Mouse (Mus musculus) forebrain, embryonic 13.5 days (tissue): ENCODE results near the gene Atg10. TPM values are rescaled to one million over a fixed set of nuclear protein-coding genes. Genes with fewer than 3 reads are reported as not detected.

Experiments
- ATAC-seq: fragments of 200-750 bp; cut with Nextera tagmentation; 2 replicates; pipeline ENCODE4 v1.8.0; 2017
- H3K27ac ChIP-seq: fragments of 300-500 bp; sonication (generic); 2 replicates; pipeline ENCODE4 v1.5.1; 2015; ENCODE audit warnings: inconsistent platforms, mild to moderate bottlenecking, moderate library complexity
- H3K27me3 ChIP-seq: fragments of 300-500 bp; sonication (generic); 2 replicates; pipeline ENCODE4 v1.6.1; 2015; ENCODE audit warnings: mild to moderate bottlenecking, inconsistent platforms
- H3K36me3 ChIP-seq: fragments of 300-500 bp; sonication (generic); 2 replicates; pipeline ENCODE4 v1.6.1; 2015; ENCODE audit warnings: mild to moderate bottlenecking, inconsistent platforms; ENCODE audit not compliant: poor library complexity, severe bottlenecking
- H3K4me1 ChIP-seq: fragments of 300-500 bp; sonication (generic); 2 replicates; pipeline ENCODE4 v1.6.1; 2015; ENCODE audit warnings: inconsistent platforms
- H3K4me2 ChIP-seq: fragments of 300-500 bp; sonication (generic); 2 replicates; pipeline ENCODE4 v1.6.1; 2015; ENCODE audit warnings: inconsistent platforms, mild to moderate bottlenecking, moderate library complexity
- H3K4me3 ChIP-seq: fragments of 300-500 bp; sonication (generic); 2 replicates; pipeline ENCODE4 v1.5.1; 2015; ENCODE audit warnings: mild to moderate bottlenecking, inconsistent platforms
- H3K9ac ChIP-seq: fragments of 300-500 bp; sonication (generic); 2 replicates; pipeline ENCODE4 v1.6.1; 2015; ENCODE audit warnings: mild to moderate bottlenecking, inconsistent platforms
- H3K9me3 ChIP-seq: fragments of 300-500 bp; sonication (generic); replicated peaks from 2 replicates; pipeline ENCODE4 v1.6.1; 2016; ENCODE audit warnings: inconsistent platforms
- WGBS: fragments of 180-500 bp; shearing (Covaris S2); methylation state at CpG from one replicate; pipeline ENCODE4 v1.1.7; 2015; 5-methylcytosine and 5-hydroxymethylcytosine counted together
- polyA plus RNA-seq: library from polyadenylated mRNA; unstranded; fragments of >200 nt; fragmentation: Nextera tagmentation; extraction: Ambion mirVana; gene quantifications from 2 replicates; pipeline ENCODE4 v1.2.1, GENCODE M21; 2015

The Atg10 gene
- polyA plus RNA-seq, 1 experiment from 2014 or later: 16.0 TPM

- Histone ChIP-seq H3K36me3 (no peaks in the 10 kb centered on the region), H3K9me3 (no peaks in the 10 kb centered on the region), H3K27me3 (no peaks in the 10 kb centered on the region), H3K4me2 (no peak overlapping the region), H3K9ac (no peak overlapping the region), H3K4me3 (no peak overlapping the region), H3K4me1 (peaks cover 6% of the 10 kb centered on the region; the same call in 1 of the 2 replicates), H3K27ac (no peak overlapping the region)
- no peak for ATAC-seq
Observed at GRCm38 (mm10) chr13:91040421-91040820, 183.3 kb downstream of the Atg10 start.

GRCm38 (mm10) chr13:91039201-91039807 is 184.5 kb downstream of the Atg10 start:
- Histone ChIP-seq H3K36me3 (no peaks in the 10 kb centered on the region), H3K4me3 (0 out of 2 replicates have a peak overlapping the region, but pooled peaks have one; percentile 12), H3K4me1 (peaks cover 6% of the 10 kb centered on the region; the same call in 1 of the 2 replicates), H3K27me3 (no peaks in the 10 kb centered on the region), H3K4me2 (peak overlapping the region; percentile 39), H3K9me3 (no peaks in the 10 kb centered on the region), H3K27ac (peak overlapping the region; percentile 52; the same call in 1 of the 2 replicates), H3K9ac (no peak overlapping the region; the same call in 1 of the 2 replicates)
- WGBS: 34% methylated on average over 11 of the region's 11 CpGs
- ATAC-seq: peak; percentile 100

GRCm38 (mm10) chr13:91038636-91039035 is 185.1 kb downstream of the Atg10 start:
- peaks cover 6% of the 10 kb centered on the region; the same call in 1 of the 2 replicates for H3K4me1 ChIP-seq
- H3K27ac ChIP-seq: no peak overlapping the region
- no peak overlapping the region for H3K4me2 ChIP-seq
- no peaks in the 10 kb centered on the region for H3K27me3 ChIP-seq
- no peaks in the 10 kb centered on the region for H3K9me3 ChIP-seq
- no peak overlapping the region for H3K9ac ChIP-seq
- no peaks in the 10 kb centered on the region for H3K36me3 ChIP-seq
- WGBS: 60% methylated on average over 5 of the region's 5 CpGs
- no peak for ATAC-seq
- H3K4me3 ChIP-seq: no peak overlapping the region

- Histone ChIP-seq H3K4me3 (no peak overlapping the region), H3K36me3 (no peaks in the 10 kb centered on the region), H3K9ac (no peak overlapping the region), H3K4me1 (peaks cover 6% of the 10 kb centered on the region; the same call in 1 of the 2 replicates), H3K27me3 (no peaks in the 10 kb centered on the region), H3K4me2 (no peak overlapping the region), H3K9me3 (no peaks in the 10 kb centered on the region), H3K27ac (no peak overlapping the region)
- no peak for ATAC-seq
- WGBS: 89% methylated on average over 3 of the region's 3 CpGs
Observed at GRCm38 (mm10) chr13:91038034-91038433, 185.7 kb downstream of the Atg10 start.

GRCm38 (mm10) chr13:91037405-91037804 is 186.4 kb downstream of the Atg10 start:
- peaks cover 6% of the 10 kb centered on the region; the same call in 1 of the 2 replicates for H3K4me1 ChIP-seq
- no peak overlapping the region for H3K4me3 ChIP-seq
- H3K27me3 ChIP-seq: no peaks in the 10 kb centered on the region
- H3K27ac ChIP-seq: no peak overlapping the region
- WGBS: 92% methylated on average over 6 of the region's 6 CpGs
- H3K4me2 ChIP-seq: no peak overlapping the region
- no peak for ATAC-seq
- no peak overlapping the region for H3K9ac ChIP-seq
- H3K36me3 ChIP-seq: no peaks in the 10 kb centered on the region
- H3K9me3 ChIP-seq: no peaks in the 10 kb centered on the region

GRCm38 (mm10) chr13:91031836-91032235 is 191.9 kb downstream of the Atg10 start:
- no peaks in the 10 kb centered on the region for H3K9me3 ChIP-seq
- 79% methylated on average over 2 of the region's 2 CpGs for WGBS
- no peaks in the 10 kb centered on the region for H3K4me1 ChIP-seq
- H3K4me3 ChIP-seq: no peak overlapping the region
- no peak overlapping the region for H3K27ac ChIP-seq
- H3K4me2 ChIP-seq: no peak overlapping the region
- no peaks in the 10 kb centered on the region for H3K36me3 ChIP-seq
- no peak overlapping the region for H3K9ac ChIP-seq
- ATAC-seq: no peak
- no peaks in the 10 kb centered on the region for H3K27me3 ChIP-seq

- no peaks in the 10 kb centered on the region for H3K36me3 ChIP-seq
- no peak for ATAC-seq
- 95% methylated on average over 9 of the region's 9 CpGs for WGBS
Observed at GRCm38 (mm10) chr13:91023447-91023846, 200.3 kb downstream of the Atg10 start.

GRCm38 (mm10) chr13:91011851-91012250 is 211.9 kb downstream of the Atg10 start:
- Histone ChIP-seq H3K4me3 (no peak overlapping the region), H3K27me3 (no peaks in the 10 kb centered on the region), H3K9me3 (no peaks in the 10 kb centered on the region), H3K27ac (no peak overlapping the region), H3K9ac (no peak overlapping the region), H3K4me2 (no peak overlapping the region), H3K36me3 (no peaks in the 10 kb centered on the region), H3K4me1 (no peaks in the 10 kb centered on the region)
- 46% methylated on average over 3 of the region's 3 CpGs for WGBS
- no peak for ATAC-seq

More at GRCm38 (mm10) chr13:91023447-91023846, 200.3 kb downstream of the Atg10 start:
- H3K9ac ChIP-seq: no peak overlapping the region
- peaks cover 3% of the 10 kb centered on the region; the same call in 1 of the 2 replicates for H3K4me1 ChIP-seq
- no peak overlapping the region for H3K4me2 ChIP-seq
- H3K27me3 ChIP-seq: no peaks in the 10 kb centered on the region
- H3K9me3 ChIP-seq: no peaks in the 10 kb centered on the region
- H3K27ac ChIP-seq: no peak overlapping the region
- H3K4me3 ChIP-seq: no peak overlapping the region

GRCm38 (mm10) chr13:90995034-90995629 is 228.6 kb downstream of the Atg10 start:
- H3K4me1 ChIP-seq: no peaks in the 10 kb centered on the region
- H3K27me3 ChIP-seq: no peaks in the 10 kb centered on the region
- H3K9me3 ChIP-seq: no peaks in the 10 kb centered on the region
- 93% methylated on average over 2 of the region's 2 CpGs for WGBS
- no peak for ATAC-seq
- no peaks in the 10 kb centered on the region for H3K36me3 ChIP-seq
- H3K4me2 ChIP-seq: no peak overlapping the region
- no peak overlapping the region for H3K9ac ChIP-seq
- no peak overlapping the region for H3K27ac ChIP-seq
- no peak overlapping the region for H3K4me3 ChIP-seq

- WGBS: 80% methylated on average over 13 of the region's 13 CpGs
Observed at GRCm38 (mm10) chr13:90993602-90994001, 230.2 kb downstream of the Atg10 start.

GRCm38 (mm10) chr13:90992948-90993347 is 230.8 kb downstream of the Atg10 start:
- no peak overlapping the region for H3K4me3 ChIP-seq
- H3K4me1 ChIP-seq: no peaks in the 10 kb centered on the region
- H3K27ac ChIP-seq: no peak overlapping the region
- ATAC-seq: no peak
- no peaks in the 10 kb centered on the region for H3K9me3 ChIP-seq
- 81% methylated on average over 5 of the region's 5 CpGs for WGBS
- no peaks in the 10 kb centered on the region for H3K27me3 ChIP-seq
- H3K9ac ChIP-seq: no peak overlapping the region
- H3K36me3 ChIP-seq: no peaks in the 10 kb centered on the region
- H3K4me2 ChIP-seq: no peak overlapping the region

More at GRCm38 (mm10) chr13:90993602-90994001, 230.2 kb downstream of the Atg10 start:
- H3K4me1 ChIP-seq: no peaks in the 10 kb centered on the region
- no peak overlapping the region for H3K4me3 ChIP-seq
- no peak overlapping the region for H3K9ac ChIP-seq
- H3K9me3 ChIP-seq: no peaks in the 10 kb centered on the region
- no peak overlapping the region for H3K27ac ChIP-seq
- H3K4me2 ChIP-seq: no peak overlapping the region
- no peaks in the 10 kb centered on the region for H3K27me3 ChIP-seq
- H3K36me3 ChIP-seq: no peaks in the 10 kb centered on the region
- ATAC-seq: no peak

- no peak overlapping the region for H3K4me2 ChIP-seq
- H3K27me3 ChIP-seq: no peaks in the 10 kb centered on the region
- H3K27ac ChIP-seq: no peak overlapping the region
- no peaks in the 10 kb centered on the region for H3K9me3 ChIP-seq
- no peaks in the 10 kb centered on the region for H3K4me1 ChIP-seq
- ATAC-seq: no peak
- H3K36me3 ChIP-seq: no peaks in the 10 kb centered on the region
- no peak overlapping the region for H3K9ac ChIP-seq
- H3K4me3 ChIP-seq: no peak overlapping the region
- WGBS: 91% methylated on average over 3 of the region's 3 CpGs
Observed at GRCm38 (mm10) chr13:90988226-90988625, 235.5 kb downstream of the Atg10 start.
